Mouse (Mus musculus): ENCODE data around the gene Shisal1. TPM values are rescaled to one million over a fixed set of nuclear protein-coding genes. Genes with fewer than 3 reads are reported as not detected.

The Shisal1 gene
- polyA plus RNA-seq, 1 experiment from 2014 or later = 6.1 TPM

GRCm38 (mm10) chr15:84418266-84418610 is 28.7 kb downstream of the Shisal1 start:
- Histone ChIP-seq H3K27ac (peak overlapping the region; percentile 92), H3K27me3 (peaks cover 28% of the 10 kb centered on the region), H3K9ac (peak overlapping the region; percentile 53; the same call in 1 of the 2 replicates), H3K4me1 (peaks cover 63% of the 10 kb centered on the region), H3K36me3 (ENCODE audit: poor library complexity, severe bottlenecking) (no peaks in the 10 kb centered on the region), H3K9me3 (replicated peaks) (no peaks in the 10 kb centered on the region), H3K4me2 (0 out of 2 replicates have a peak overlapping the region, but pooled peaks have one; percentile 12), H3K4me3 (no peak overlapping the region)
- no peak; the same call in 1 of the 2 replicates for ATAC-seq
- WGBS = 20% methylated on average over 4 of the region's 4 CpGs

GRCm38 (mm10) chr15:84417592-84418265 is 29.2 kb downstream of the Shisal1 start:
- peak; percentile 69 for ATAC-seq
- H3K9ac ChIP-seq = peak overlapping the region; percentile 53

GRCm38 (mm10) chr15:84417017-84417416 is 29.9 kb downstream of the Shisal1 start:
- Histone ChIP-seq H3K27ac (peak overlapping the region; percentile 92), H3K27me3 (peaks cover 28% of the 10 kb centered on the region), H3K9ac (no peak overlapping the region), H3K4me1 (peaks cover 74% of the 10 kb centered on the region), H3K4me3 (no peak overlapping the region), H3K36me3 (ENCODE audit: poor library complexity, severe bottlenecking) (no peaks in the 10 kb centered on the region), H3K9me3 (replicated peaks) (no peaks in the 10 kb centered on the region), H3K4me2 (peak overlapping the region; percentile 20; the same call in 1 of the 2 replicates)
- ATAC-seq = no peak
- WGBS = 35% methylated on average over 14 of the region's 14 CpGs

More at GRCm38 (mm10) chr15:84417592-84418265, 29.2 kb downstream of the Shisal1 start:
- Histone ChIP-seq H3K27me3 (peaks cover 28% of the 10 kb centered on the region), H3K36me3 (ENCODE audit: poor library complexity, severe bottlenecking) (no peaks in the 10 kb centered on the region), H3K4me1 (peaks cover 69% of the 10 kb centered on the region), H3K4me3 (no peak overlapping the region), H3K27ac (peak overlapping the region; percentile 92), H3K9me3 (replicated peaks) (no peaks in the 10 kb centered on the region), H3K4me2 (peak overlapping the region; percentile 20)
- WGBS = 3% methylated on average over 13 of the region's 13 CpGs

- H3K4me2 ChIP-seq = no peak overlapping the region
- H3K4me3 ChIP-seq = no peak overlapping the region
- peak overlapping the region; percentile 87 for H3K27ac ChIP-seq
- H3K4me1 ChIP-seq = peaks cover 70% of the 10 kb centered on the region
- peak; percentile 72 for ATAC-seq
- H3K9ac ChIP-seq = no peak overlapping the region
- no peaks in the 10 kb centered on the region for H3K9me3 ChIP-seq (replicated peaks)
- H3K27me3 ChIP-seq = peaks cover 9% of the 10 kb centered on the region
- no peaks in the 10 kb centered on the region for H3K36me3 ChIP-seq (ENCODE audit: poor library complexity, severe bottlenecking)
- 7% methylated on average over 9 of the region's 9 CpGs for WGBS
Measured at GRCm38 (mm10) chr15:84414040-84414848, 32.7 kb downstream of the Shisal1 start.

GRCm38 (mm10) chr15:84412409-84412808 is 34.5 kb downstream of the Shisal1 start:
- WGBS = 23% methylated on average over 6 of the region's 6 CpGs
- Histone ChIP-seq H3K9ac (no peak overlapping the region), H3K36me3 (ENCODE audit: poor library complexity, severe bottlenecking) (no peaks in the 10 kb centered on the region), H3K4me2 (no peak overlapping the region), H3K27ac (no peak overlapping the region), H3K9me3 (replicated peaks) (no peaks in the 10 kb centered on the region), H3K4me1 (peaks cover 67% of the 10 kb centered on the region), H3K4me3 (no peak overlapping the region), H3K27me3 (0 out of 2 replicates have a peak, but pooled peaks cover 6% of the 10 kb centered on the region)
- no peak for ATAC-seq

GRCm38 (mm10) chr15:84410052-84410451 is 36.8 kb downstream of the Shisal1 start:
- Histone ChIP-seq H3K27me3 (0 out of 2 replicates have a peak, but pooled peaks cover 11% of the 10 kb centered on the region), H3K4me1 (peaks cover 58% of the 10 kb centered on the region), H3K27ac (no peak overlapping the region), H3K9me3 (replicated peaks) (no peaks in the 10 kb centered on the region), H3K4me3 (no peak overlapping the region), H3K9ac (no peak overlapping the region; the same call in 1 of the 2 replicates), H3K36me3 (ENCODE audit: poor library complexity, severe bottlenecking) (peaks cover 9% of the 10 kb centered on the region), H3K4me2 (no peak overlapping the region)
- WGBS = 70% methylated on average over 8 of the region's 8 CpGs
- no peak for ATAC-seq

GRCm38 (mm10) chr15:84408576-84408975 is 38.3 kb downstream of the Shisal1 start:
- peaks cover 9% of the 10 kb centered on the region for H3K36me3 ChIP-seq (ENCODE audit: poor library complexity, severe bottlenecking)
- no peak overlapping the region for H3K9ac ChIP-seq
- ATAC-seq = 0 out of 2 replicates have a peak, but pooled peaks have one; percentile 27
- 0 out of 2 replicates have a peak, but pooled peaks cover 11% of the 10 kb centered on the region for H3K27me3 ChIP-seq
- H3K9me3 ChIP-seq (replicated peaks) = no peaks in the 10 kb centered on the region
- peak overlapping the region; percentile 35 for H3K27ac ChIP-seq
- H3K4me1 ChIP-seq = peaks cover 43% of the 10 kb centered on the region
- 35% methylated on average over 3 of the region's 3 CpGs for WGBS
- H3K4me2 ChIP-seq = no peak overlapping the region
- no peak overlapping the region for H3K4me3 ChIP-seq

- H3K9ac ChIP-seq = no peak overlapping the region
- 87% methylated on average over 3 of the region's 3 CpGs for WGBS
- no peak for ATAC-seq
- H3K4me3 ChIP-seq = no peak overlapping the region
- peaks cover 16% of the 10 kb centered on the region; the same call in 1 of the 2 replicates for H3K27me3 ChIP-seq
- H3K27ac ChIP-seq = no peak overlapping the region
- peaks cover 9% of the 10 kb centered on the region for H3K36me3 ChIP-seq (ENCODE audit: poor library complexity, severe bottlenecking)
- H3K4me1 ChIP-seq = peaks cover 35% of the 10 kb centered on the region
- no peaks in the 10 kb centered on the region for H3K9me3 ChIP-seq (replicated peaks)
- no peak overlapping the region for H3K4me2 ChIP-seq
Measured at GRCm38 (mm10) chr15:84405759-84406158, 41.1 kb downstream of the Shisal1 start.

- peaks cover 16% of the 10 kb centered on the region; the same call in 1 of the 2 replicates for H3K27me3 ChIP-seq
- no peak overlapping the region for H3K9ac ChIP-seq
- no peak for ATAC-seq
- H3K27ac ChIP-seq = no peak overlapping the region
- H3K9me3 ChIP-seq (replicated peaks) = no peaks in the 10 kb centered on the region
- no peak overlapping the region for H3K4me2 ChIP-seq
- H3K4me3 ChIP-seq = no peak overlapping the region
- H3K4me1 ChIP-seq = peaks cover 25% of the 10 kb centered on the region
- WGBS = 83% methylated on average over 10 of the region's 10 CpGs
- H3K36me3 ChIP-seq (ENCODE audit: poor library complexity, severe bottlenecking) = peaks cover 9% of the 10 kb centered on the region
Measured at GRCm38 (mm10) chr15:84403454-84404113, 43.3 kb downstream of the Shisal1 start.

GRCm38 (mm10) chr15:84398617-84399016 is 48.3 kb downstream of the Shisal1 start:
- no peak for ATAC-seq
- H3K27ac ChIP-seq = no peak overlapping the region
- H3K4me1 ChIP-seq = peaks cover 25% of the 10 kb centered on the region
- H3K4me2 ChIP-seq = no peak overlapping the region
- no peak overlapping the region for H3K9ac ChIP-seq
- H3K4me3 ChIP-seq = no peak overlapping the region
- no peaks in the 10 kb centered on the region for H3K9me3 ChIP-seq (replicated peaks)
- H3K36me3 ChIP-seq (ENCODE audit: poor library complexity, severe bottlenecking) = no peaks in the 10 kb centered on the region; the same call in 1 of the 2 replicates
- 84% methylated on average over 4 of the region's 4 CpGs for WGBS
- peaks cover 5% of the 10 kb centered on the region; the same call in 1 of the 2 replicates for H3K27me3 ChIP-seq

- peaks cover 5% of the 10 kb centered on the region; the same call in 1 of the 2 replicates for H3K27me3 ChIP-seq
- H3K4me3 ChIP-seq = no peak overlapping the region
- no peak overlapping the region for H3K27ac ChIP-seq
- peaks cover 34% of the 10 kb centered on the region for H3K4me1 ChIP-seq
- H3K9ac ChIP-seq = no peak overlapping the region
- no peak overlapping the region for H3K4me2 ChIP-seq
- ATAC-seq = no peak
- no peaks in the 10 kb centered on the region for H3K36me3 ChIP-seq (ENCODE audit: poor library complexity, severe bottlenecking)
- H3K9me3 ChIP-seq (replicated peaks) = no peaks in the 10 kb centered on the region
- 82% methylated on average over 14 of the region's 14 CpGs for WGBS
Measured at GRCm38 (mm10) chr15:84397663-84398169, 49.2 kb downstream of the Shisal1 start.

All from forebrain, embryonic 13.5 days (tissue).